Mouse (Mus musculus): ENCODE results near the gene Med12l. TPM values are rescaled to one million over a fixed set of nuclear protein-coding genes. Genes with fewer than 3 reads are reported as not detected.

Med12l gene
- polyA plus RNA-seq, 1 experiment from 2014 or later = 4.2 TPM

GRCm38 (mm10) chr3:59210089-59210488 lies 204.5 kb downstream of the Med12l start:
- no peak overlapping the region for H3K4me3 ChIP-seq (ENCODE audit: control insufficient read depth in 1 of 2, insufficient read depth in 1 of 2, low read depth in 1 of 2, low read length in 2 of 2)
- no peaks in the 10 kb centered on the region for H3K36me3 ChIP-seq (ENCODE audit: control insufficient read depth, insufficient read depth, low read length)
- no peak overlapping the region for H3K9ac ChIP-seq (ENCODE audit: low read length)
- H3K4me1 ChIP-seq (ENCODE audit: control insufficient read depth in 2 of 2, insufficient read depth in 2 of 2, low read length in 2 of 2) = peaks cover 8 to 9% of the 10 kb centered on the region in 2 experiments
- WGBS = 50% methylated on average over 8 of the region's 8 CpGs
- H3K27ac ChIP-seq (replicated peaks in 1 of 2; ENCODE audit: control insufficient read depth in 1 of 2, insufficient read depth in 1 of 2, low read depth in 2 of 2, low read length in 2 of 2) = no peak overlapping the region
- no peak for ATAC-seq (ENCODE audit: insufficient number of reproducible peaks, insufficient read depth, low FRiP score, low read depth)
- H3K4me2 ChIP-seq (ENCODE audit: low read length) = no peak overlapping the region
- no peaks in the 10 kb centered on the region for H3K9me3 ChIP-seq (ENCODE audit: control insufficient read depth, low read length)
- H3K27me3 ChIP-seq (ENCODE audit: control insufficient read depth, insufficient read depth, low read length) = no peaks in the 10 kb centered on the region

DNA sequence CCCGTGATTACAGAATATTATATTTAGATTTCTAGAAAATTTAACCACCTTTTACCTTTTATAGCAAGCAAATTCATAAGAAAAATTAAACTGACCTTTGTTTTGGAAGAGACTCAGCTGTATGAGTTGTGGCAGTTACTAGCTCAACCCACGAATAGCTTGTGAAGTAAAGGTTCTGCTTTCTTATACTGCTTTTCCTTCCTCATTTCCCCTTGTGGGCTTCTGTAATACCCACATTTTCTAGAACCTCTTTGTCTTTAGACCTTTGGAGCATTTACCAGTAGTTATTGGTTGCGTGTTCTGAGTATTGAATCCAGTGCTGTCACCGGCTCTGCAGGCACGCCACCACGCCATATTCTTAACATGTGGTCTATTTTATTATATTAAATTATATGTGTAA lies 205.1 kb downstream of the Med12l start, which contains the start of gene P2ry13:
TSS of gene P2ry13 (minus strand) at position 156 of the 400 bp plus-strand sequence.
- WGBS = 89% methylated on average over 6 of the region's 6 CpGs
- Histone ChIP-seq H3K9me3 (ENCODE audit: control insufficient read depth, low read length) (no peaks in the 10 kb centered on the region), H3K9ac (ENCODE audit: low read length) (no peak within 1 kb of the TSS), H3K27me3 (ENCODE audit: control insufficient read depth, insufficient read depth, low read length) (no peaks in the 10 kb centered on the region), H3K4me1 (ENCODE audit: control insufficient read depth in 2 of 2, insufficient read depth in 2 of 2, low read length in 2 of 2) (peaks cover 3% of the 10 kb centered on the region in 2 experiments; a peak in 2 of 4 replicates), H3K4me2 (ENCODE audit: low read length) (no peak within 1 kb of the TSS), H3K27ac (replicated peaks in 1 of 2; ENCODE audit: control insufficient read depth in 1 of 2, insufficient read depth in 1 of 2, low read depth in 2 of 2, low read length in 2 of 2) (no peak within 1 kb of the TSS), H3K36me3 (ENCODE audit: control insufficient read depth, insufficient read depth, low read length) (no peaks in the 10 kb centered on the region), H3K4me3 (ENCODE audit: control insufficient read depth in 1 of 2, insufficient read depth in 1 of 2, low read depth in 1 of 2, low read length in 2 of 2) (no peak within 1 kb of the TSS)
- no peak for ATAC-seq (ENCODE audit: insufficient number of reproducible peaks, insufficient read depth, low FRiP score, low read depth)

GRCm38 (mm10) chr3:59211784-59212183 lies 206.2 kb downstream of the Med12l start:
- 89% methylated on average over 8 of the region's 8 CpGs for WGBS
- no peak for ATAC-seq (ENCODE audit: insufficient number of reproducible peaks, insufficient read depth, low FRiP score, low read depth)
- H3K4me2 ChIP-seq (ENCODE audit: low read length) = no peak overlapping the region

GRCm38 (mm10) chr3:59212404-59212803 lies 206.8 kb downstream of the Med12l start:
- no peak overlapping the region for H3K4me3 ChIP-seq (ENCODE audit: control insufficient read depth in 1 of 2, insufficient read depth in 1 of 2, low read depth in 1 of 2, low read length in 2 of 2)
- H3K4me2 ChIP-seq (ENCODE audit: low read length) = no peak overlapping the region
- no peak for ATAC-seq (ENCODE audit: insufficient number of reproducible peaks, insufficient read depth, low FRiP score, low read depth)
- no peak overlapping the region for H3K27ac ChIP-seq (replicated peaks in 1 of 2; ENCODE audit: control insufficient read depth in 1 of 2, insufficient read depth in 1 of 2, low read depth in 2 of 2, low read length in 2 of 2)
- no peaks in the 10 kb centered on the region for H3K27me3 ChIP-seq (ENCODE audit: control insufficient read depth, insufficient read depth, low read length)
- H3K4me1 ChIP-seq (ENCODE audit: control insufficient read depth in 2 of 2, insufficient read depth in 2 of 2, low read length in 2 of 2) = peaks cover 2 to 3% of the 10 kb centered on the region in 2 experiments; a peak in 2 of 4 replicates
- no peaks in the 10 kb centered on the region for H3K36me3 ChIP-seq (ENCODE audit: control insufficient read depth, insufficient read depth, low read length)
- H3K9ac ChIP-seq (ENCODE audit: low read length) = no peak overlapping the region
- no peaks in the 10 kb centered on the region for H3K9me3 ChIP-seq (ENCODE audit: control insufficient read depth, low read length)

More at GRCm38 (mm10) chr3:59211784-59212183, 206.2 kb downstream of the Med12l start:
- Histone ChIP-seq H3K4me1 (ENCODE audit: control insufficient read depth in 2 of 2, insufficient read depth in 2 of 2, low read length in 2 of 2) (peaks cover 2 to 3% of the 10 kb centered on the region in 2 experiments; a peak in 2 of 4 replicates), H3K9me3 (ENCODE audit: control insufficient read depth, low read length) (no peaks in the 10 kb centered on the region), H3K9ac (ENCODE audit: low read length) (no peak overlapping the region), H3K27me3 (ENCODE audit: control insufficient read depth, insufficient read depth, low read length) (no peaks in the 10 kb centered on the region), H3K4me3 (ENCODE audit: control insufficient read depth in 1 of 2, insufficient read depth in 1 of 2, low read depth in 1 of 2, low read length in 2 of 2) (no peak overlapping the region), H3K36me3 (ENCODE audit: control insufficient read depth, insufficient read depth, low read length) (no peaks in the 10 kb centered on the region), H3K27ac (replicated peaks in 1 of 2; ENCODE audit: control insufficient read depth in 1 of 2, insufficient read depth in 1 of 2, low read depth in 2 of 2, low read length in 2 of 2) (no peak overlapping the region)

- Histone ChIP-seq H3K4me1 (ENCODE audit: control insufficient read depth in 2 of 2, insufficient read depth in 2 of 2, low read length in 2 of 2) (no peaks in the 10 kb centered on the region; a peak in 1 of 4 replicates), H3K27me3 (ENCODE audit: control insufficient read depth, insufficient read depth, low read length) (no peaks in the 10 kb centered on the region), H3K27ac (replicated peaks in 1 of 2; ENCODE audit: control insufficient read depth in 1 of 2, insufficient read depth in 1 of 2, low read depth in 2 of 2, low read length in 2 of 2) (no peak overlapping the region), H3K4me2 (ENCODE audit: low read length) (no peak overlapping the region), H3K9me3 (ENCODE audit: control insufficient read depth, low read length) (no peaks in the 10 kb centered on the region), H3K9ac (ENCODE audit: low read length) (no peak overlapping the region), H3K4me3 (ENCODE audit: control insufficient read depth in 1 of 2, insufficient read depth in 1 of 2, low read depth in 1 of 2, low read length in 2 of 2) (no peak overlapping the region), H3K36me3 (ENCODE audit: control insufficient read depth, insufficient read depth, low read length) (no peaks in the 10 kb centered on the region)
- no peak for ATAC-seq (ENCODE audit: insufficient number of reproducible peaks, insufficient read depth, low FRiP score, low read depth)
- WGBS = 88% methylated on average over 10 of the region's 10 CpGs
Observed at GRCm38 (mm10) chr3:59217211-59217610, 211.6 kb downstream of the Med12l start.

- Histone ChIP-seq H3K27ac (replicated peaks in 1 of 2; ENCODE audit: control insufficient read depth in 1 of 2, insufficient read depth in 1 of 2, low read depth in 2 of 2, low read length in 2 of 2) (no peak overlapping the region), H3K4me1 (ENCODE audit: control insufficient read depth in 2 of 2, insufficient read depth in 2 of 2, low read length in 2 of 2) (no peaks in the 10 kb centered on the region), H3K4me3 (ENCODE audit: control insufficient read depth in 1 of 2, insufficient read depth in 1 of 2, low read depth in 1 of 2, low read length in 2 of 2) (no peak overlapping the region), H3K4me2 (ENCODE audit: low read length) (no peak overlapping the region), H3K27me3 (ENCODE audit: control insufficient read depth, insufficient read depth, low read length) (no peaks in the 10 kb centered on the region), H3K9me3 (ENCODE audit: control insufficient read depth, low read length) (no peaks in the 10 kb centered on the region), H3K36me3 (ENCODE audit: control insufficient read depth, insufficient read depth, low read length) (no peaks in the 10 kb centered on the region), H3K9ac (ENCODE audit: low read length) (no peak overlapping the region)
- ATAC-seq (ENCODE audit: insufficient number of reproducible peaks, insufficient read depth, low FRiP score, low read depth) = no peak
- WGBS = 72% methylated on average over 2 of the region's 2 CpGs
Observed at GRCm38 (mm10) chr3:59219326-59219725, 213.7 kb downstream of the Med12l start.

GRCm38 (mm10) chr3:59222303-59222702 lies 216.7 kb downstream of the Med12l start:
- ATAC-seq (ENCODE audit: insufficient number of reproducible peaks, insufficient read depth, low FRiP score, low read depth) = no peak
- Histone ChIP-seq H3K36me3 (ENCODE audit: control insufficient read depth, insufficient read depth, low read length) (no peaks in the 10 kb centered on the region), H3K9me3 (ENCODE audit: control insufficient read depth, low read length) (no peaks in the 10 kb centered on the region), H3K4me2 (ENCODE audit: low read length) (no peak overlapping the region), H3K4me3 (ENCODE audit: control insufficient read depth in 1 of 2, insufficient read depth in 1 of 2, low read depth in 1 of 2, low read length in 2 of 2) (no peak overlapping the region), H3K27me3 (ENCODE audit: control insufficient read depth, insufficient read depth, low read length) (no peaks in the 10 kb centered on the region), H3K27ac (replicated peaks in 1 of 2; ENCODE audit: control insufficient read depth in 1 of 2, insufficient read depth in 1 of 2, low read depth in 2 of 2, low read length in 2 of 2) (no peak overlapping the region), H3K9ac (ENCODE audit: low read length) (no peak overlapping the region), H3K4me1 (ENCODE audit: control insufficient read depth in 2 of 2, insufficient read depth in 2 of 2, low read length in 2 of 2) (no peaks in the 10 kb centered on the region)
- WGBS = 83% methylated on average over 2 of the region's 2 CpGs

GRCm38 (mm10) chr3:59225411-59225810 lies 219.8 kb downstream of the Med12l start:
- Histone ChIP-seq H3K4me1 (ENCODE audit: control insufficient read depth in 2 of 2, insufficient read depth in 2 of 2, low read length in 2 of 2) (peaks cover 5 to 9% of the 10 kb centered on the region in 2 experiments; a peak in 3 of 4 replicates), H3K27ac (replicated peaks in 1 of 2; ENCODE audit: control insufficient read depth in 1 of 2, insufficient read depth in 1 of 2, low read depth in 2 of 2, low read length in 2 of 2) (no peak overlapping the region), H3K4me2 (ENCODE audit: low read length) (no peak overlapping the region), H3K36me3 (ENCODE audit: control insufficient read depth, insufficient read depth, low read length) (no peaks in the 10 kb centered on the region), H3K9ac (ENCODE audit: low read length) (no peak overlapping the region), H3K27me3 (ENCODE audit: control insufficient read depth, insufficient read depth, low read length) (no peaks in the 10 kb centered on the region), H3K9me3 (ENCODE audit: control insufficient read depth, low read length) (no peaks in the 10 kb centered on the region), H3K4me3 (ENCODE audit: control insufficient read depth in 1 of 2, insufficient read depth in 1 of 2, low read depth in 1 of 2, low read length in 2 of 2) (no peak overlapping the region)
- ATAC-seq (ENCODE audit: insufficient number of reproducible peaks, insufficient read depth, low FRiP score, low read depth) = no peak
